Mouse (Mus musculus) ZHBTc4 (cell line): ENCODE measurements around the gene Gnl1.
"Not testable (repeated sequence)": the region's sequence is repeated elsewhere in the genome, so short reads cannot be mapped to it uniquely, and the experiment has no call there.

Experiments
- DNase-seq: peaks from one replicate; pipeline ENCODE4 v3.0.0-alpha.2; 2011; ENCODE audit warnings: low read depth, low spot score

Gnl1 gene

GRCm38 (mm10) chr17:35979401-35980362, at the start of gene Gnl1, which contains the start of gene Prr3:
Gene Gnl1, plus strand, starts transcription at chr17:35979851.
Gene Prr3, minus strand, starts transcription at chr17:35980236.
- peak; percentile 97 for DNase-seq

GRCm38 (mm10) chr17:35930627-35931026, 49.0 kb upstream of the Gnl1 start:
- DNase-seq = no peak

- no peak for DNase-seq
Measured at GRCm38 (mm10) chr17:35932608-35933007, 47.0 kb upstream of the Gnl1 start.

- DNase-seq = peak; percentile 66
Measured at GRCm38 (mm10) chr17:35935763-35936162, 43.9 kb upstream of the Gnl1 start.

GRCm38 (mm10) chr17:35937700-35938348, 41.8 kb upstream of the Gnl1 start:
- DNase-seq = peak; percentile 89

DNA sequence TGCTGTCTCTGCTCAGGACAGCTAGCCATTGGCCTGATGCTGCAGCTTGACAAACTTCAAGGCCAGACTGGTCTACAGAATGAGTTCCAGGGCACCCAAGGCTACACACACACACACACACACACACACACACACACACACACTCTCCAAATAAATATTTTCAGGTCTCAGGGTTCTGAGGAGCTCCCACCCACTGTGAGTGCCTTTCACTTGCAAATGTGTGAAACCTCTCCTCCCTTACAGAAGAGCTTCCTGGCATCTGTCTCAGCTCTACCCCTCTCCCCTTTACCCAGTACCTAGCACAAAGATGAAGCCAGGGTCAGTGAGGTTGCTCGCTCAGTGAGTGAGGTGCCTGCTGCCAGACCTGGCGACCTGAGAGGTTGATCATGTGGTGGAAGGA, 40.5 kb upstream of the Gnl1 start:
- DNase-seq = peak; percentile 85

GRCm38 (mm10) chr17:35939941-35940340, 39.7 kb upstream of the Gnl1 start:
- DNase-seq = peak; percentile 88

GRCm38 (mm10) chr17:35950946-35951345, 28.7 kb upstream of the Gnl1 start:
- not testable (repeated sequence) for DNase-seq

DNA sequence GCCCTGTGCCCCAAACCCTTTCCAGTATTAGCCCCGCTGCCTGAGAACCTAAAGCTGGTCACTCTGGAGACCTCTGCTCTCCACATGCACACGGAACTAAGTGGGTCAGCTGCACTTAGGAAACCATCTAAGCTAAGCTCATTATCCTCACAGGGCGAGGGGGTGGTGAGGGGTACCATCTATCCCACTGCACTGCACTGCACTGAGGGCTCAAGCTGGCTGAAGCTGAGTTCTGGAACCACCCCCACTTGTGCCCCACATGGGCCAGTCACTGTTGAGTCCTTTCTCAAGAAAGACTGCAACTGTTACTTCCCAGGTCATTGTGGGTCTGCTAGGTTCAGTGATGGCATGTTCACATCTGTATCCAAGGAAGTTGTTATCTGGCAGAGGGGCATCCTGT, 27.1 kb upstream of the Gnl1 start:
- not testable (repeated sequence) for DNase-seq

GRCm38 (mm10) chr17:35954665-35955064, 25.0 kb upstream of the Gnl1 start:
- DNase-seq = no peak

DNA sequence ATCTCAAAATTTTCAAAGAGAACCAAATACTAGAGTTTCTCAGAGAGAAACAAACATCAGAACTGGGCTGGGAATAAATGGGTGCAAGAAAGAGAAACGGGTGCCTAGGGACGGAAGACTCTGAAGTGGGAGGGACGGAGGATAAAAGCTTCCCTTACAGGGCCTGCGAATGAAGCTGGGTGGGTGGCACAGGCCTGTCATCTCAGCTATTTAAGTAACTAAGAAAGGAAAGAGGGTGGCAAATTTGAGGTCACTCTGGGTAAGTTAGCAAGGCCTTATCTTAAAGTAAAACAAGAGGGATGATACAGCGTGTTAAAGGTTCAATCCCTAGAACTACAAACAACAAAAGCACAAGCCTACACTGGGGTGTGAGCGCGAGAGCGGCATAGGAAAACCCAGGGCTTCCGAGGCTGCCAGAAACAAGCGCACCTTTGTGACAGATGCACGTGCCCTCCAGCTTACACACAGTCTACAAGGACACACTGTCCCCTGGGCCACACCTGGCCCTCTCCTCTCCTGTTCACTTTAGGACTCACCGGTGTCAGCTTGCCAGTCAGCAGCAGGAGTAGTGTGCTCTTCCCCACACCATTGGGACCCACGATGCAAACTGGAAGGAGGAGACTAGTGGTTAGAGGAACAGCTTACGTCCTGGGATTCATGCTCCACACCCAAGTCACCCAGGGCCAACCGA, 21.0 kb upstream of the Gnl1 start:
- no peak for DNase-seq

- DNase-seq = no peak
Measured at GRCm38 (mm10) chr17:35963279-35963678, 16.4 kb upstream of the Gnl1 start.

GRCm38 (mm10) chr17:35967621-35968020, 12.0 kb upstream of the Gnl1 start:
- DNase-seq = no peak

- DNase-seq = peak; percentile 98
Measured at GRCm38 (mm10) chr17:35969418-35970389, 9.9 kb upstream of the Gnl1 start, which contains the start of gene Abcf1. Gene Abcf1, minus strand, starts transcription at chr17:35969761.

GRCm38 (mm10) chr17:35972131-35972530, 7.5 kb upstream of the Gnl1 start:
- DNase-seq = no peak

- peak; percentile 87 for DNase-seq
Measured at GRCm38 (mm10) chr17:35978811-35979400, 745 bp upstream of the Gnl1 start.

DNA sequence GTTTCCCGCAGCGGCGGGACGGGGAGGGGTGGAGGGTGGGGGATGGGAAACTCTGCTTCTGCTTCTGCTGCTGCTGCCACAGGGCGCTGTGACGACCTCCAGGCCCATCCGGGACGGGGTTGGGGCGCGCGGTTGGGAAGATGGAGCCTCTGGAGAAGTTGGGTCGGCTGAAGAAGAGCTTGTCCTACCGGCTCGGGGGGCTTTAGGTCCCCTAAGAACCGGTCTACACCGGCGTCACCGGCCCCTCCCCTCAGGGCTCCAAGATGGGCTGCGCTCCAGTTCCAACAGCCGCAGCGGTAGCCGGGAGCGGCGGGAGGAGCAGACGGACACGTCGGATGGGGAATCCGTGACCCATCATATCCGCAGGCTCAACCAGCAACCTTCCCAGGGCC, 708 bp downstream of the Gnl1 start:
- DNase-seq = peak; percentile 56

GRCm38 (mm10) chr17:35981776-35982175, 2.1 kb downstream of the Gnl1 start:
- DNase-seq = peak; percentile 83

DNA sequence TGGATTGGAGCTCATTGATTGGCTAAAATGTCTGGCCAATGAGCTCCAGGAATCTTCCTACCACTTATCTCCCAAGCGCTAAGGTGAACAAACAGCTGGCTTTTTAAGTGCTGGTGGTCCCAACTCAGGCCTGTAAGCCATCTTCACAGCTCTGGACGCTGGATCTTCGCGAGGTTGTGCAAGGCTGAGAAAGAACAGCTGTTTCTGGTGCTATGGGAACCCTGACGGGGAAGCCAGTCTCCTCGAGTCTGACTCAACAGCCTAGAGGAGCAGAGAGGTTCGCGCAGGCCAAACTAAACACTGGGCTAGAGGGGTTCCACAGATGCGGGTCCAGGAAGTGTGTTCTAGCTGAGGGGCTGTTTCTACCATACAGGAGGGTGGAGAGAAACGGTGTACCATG, 12.1 kb downstream of the Gnl1 start:
- DNase-seq = no peak

DNA sequence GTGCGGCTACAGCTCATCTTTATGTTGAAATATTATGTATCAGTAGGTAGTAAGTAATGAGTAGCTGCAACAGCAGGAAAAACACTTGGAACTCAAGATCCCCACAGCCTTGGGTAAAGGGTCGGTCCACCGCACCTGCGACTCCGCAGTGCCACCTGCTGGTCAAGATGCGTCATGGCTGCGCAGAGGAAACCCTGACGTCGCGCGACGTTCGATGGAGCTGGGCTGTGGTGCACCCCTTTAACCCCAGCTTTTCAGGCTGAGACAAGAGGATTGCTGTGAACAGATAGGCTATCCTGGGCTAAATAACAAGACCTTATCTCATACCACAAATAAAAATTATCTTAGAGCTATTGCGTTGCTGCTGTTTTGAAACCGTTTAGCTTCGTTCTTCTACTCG, 14.0 kb downstream of the Gnl1 start:
- peak; percentile 90 for DNase-seq
